Mouse (Mus musculus) erythroblast, embryonic 14.5 days (primary cell): Measurements from ENCODE around the gene Rnf6. TPM values are rescaled to one million over a fixed set of nuclear protein-coding genes. Genes with fewer than 3 reads are reported as not detected.
A peak's percentile ranks its signal among the peaks of the same experiment; 100 is the strongest.

ENCODE experiments used
- H3K27me3 ChIP-seq: 2 replicates; pipeline ENCODE4 v1.6.1; 2012; ENCODE audit warnings: inconsistent platforms; ENCODE audit not compliant: control insufficient read depth
- H3K36me3 ChIP-seq: 2 replicates; pipeline ENCODE4 v1.6.1; 2012; ENCODE audit warnings: mild to moderate bottlenecking, inconsistent platforms; ENCODE audit not compliant: control insufficient read depth
- H3K4me1 ChIP-seq: 2 replicates; pipeline ENCODE4 v1.6.1; 2012; ENCODE audit warnings: inconsistent platforms; ENCODE audit not compliant: control insufficient read depth
- H3K4me3 ChIP-seq: replicated peaks from 2 replicates; pipeline ENCODE3; 2012; ENCODE audit warnings: moderate library complexity, mild to moderate bottlenecking, inconsistent platforms
- H3K9me3 ChIP-seq: 2 replicates; pipeline ENCODE4 v1.6.1; 2012; ENCODE audit warnings: low read length, inconsistent platforms, mixed read lengths; ENCODE audit not compliant: control insufficient read depth
- GATA1 ChIP-seq: IDR thresholded peaks from 2 replicates; pipeline ENCODE4 v1.6.1; 2012; ENCODE audit warnings: low read length, inconsistent platforms, mixed read lengths
- TAL1 ChIP-seq: IDR thresholded peaks from 3 replicates; pipeline ENCODE4 v1.6.1; 2012; ENCODE audit warnings: low read length, inconsistent platforms, mixed read lengths
- polyA plus RNA-seq: library from polyadenylated mRNA; stranded (reverse); fragments of >175 nt; gene quantifications from 2 replicates; pipeline ENCODE4 v1.2.3, GENCODE M21; 2012

The Rnf6 gene
- polyA plus RNA-seq = 0.90 and 1.8 TPM in 2 replicates

- H3K27me3 ChIP-seq = no peaks in the 10 kb centered on the region
- TF ChIP-seq GATA1 = no peak; the same call in 1 of the 2 replicates
- TF ChIP-seq TAL1 = no peak
- H3K9me3 ChIP-seq = no peaks in the 10 kb centered on the region
- H3K36me3 ChIP-seq = peaks cover 34% of the 10 kb centered on the region
- peaks cover 29% of the 10 kb centered on the region for H3K4me1 ChIP-seq
- peak within 1 kb of the TSS; percentile 94 for H3K4me3 ChIP-seq
These were observed at the start of gene Rnf6 for GRCm38 (mm10) chr5:146220879-146221714. TSS of gene Rnf6 (minus strand) at chr5:146221555.

GRCm38 (mm10) chr5:146270593-146270992, 49.2 kb upstream of the Rnf6 start:
- H3K27me3 ChIP-seq = no peaks in the 10 kb centered on the region
- H3K4me1 ChIP-seq = peaks cover 49% of the 10 kb centered on the region
- H3K9me3 ChIP-seq = no peaks in the 10 kb centered on the region
- TF ChIP-seq TAL1 (no peak), GATA1 (no peak)
- no peak overlapping the region for H3K4me3 ChIP-seq
- H3K36me3 ChIP-seq = peaks cover 83% of the 10 kb centered on the region

GRCm38 (mm10) chr5:146267776-146268175, 46.4 kb upstream of the Rnf6 start:
- H3K4me3 ChIP-seq = no peak overlapping the region
- no peaks in the 10 kb centered on the region for H3K9me3 ChIP-seq
- H3K4me1 ChIP-seq = peaks cover 35% of the 10 kb centered on the region
- TF ChIP-seq TAL1 = no peak
- TF ChIP-seq GATA1 = no peak
- H3K36me3 ChIP-seq = peaks cover 67% of the 10 kb centered on the region
- H3K27me3 ChIP-seq = no peaks in the 10 kb centered on the region

GRCm38 (mm10) chr5:146265934-146266591, 44.7 kb upstream of the Rnf6 start:
- peaks cover 57% of the 10 kb centered on the region for H3K36me3 ChIP-seq

GRCm38 (mm10) chr5:146260003-146260402, 38.6 kb upstream of the Rnf6 start:
- peaks cover 27% of the 10 kb centered on the region for H3K4me1 ChIP-seq
- no peak overlapping the region for H3K4me3 ChIP-seq
- no peaks in the 10 kb centered on the region for H3K9me3 ChIP-seq
- no peaks in the 10 kb centered on the region for H3K27me3 ChIP-seq
- no peak for TF ChIP-seq TAL1
- no peak for TF ChIP-seq GATA1
- H3K36me3 ChIP-seq = peaks cover 48% of the 10 kb centered on the region

More at GRCm38 (mm10) chr5:146265934-146266591, 44.7 kb upstream of the Rnf6 start:
- H3K4me1 ChIP-seq = peaks cover 26% of the 10 kb centered on the region
- no peaks in the 10 kb centered on the region for H3K27me3 ChIP-seq
- TF ChIP-seq TAL1 (no peak), GATA1 (no peak)
- no peaks in the 10 kb centered on the region for H3K9me3 ChIP-seq
- H3K4me3 ChIP-seq = no peak overlapping the region

- no peak for TF ChIP-seq TAL1
- no peak for TF ChIP-seq GATA1
- H3K9me3 ChIP-seq = no peaks in the 10 kb centered on the region
- peaks cover 66% of the 10 kb centered on the region for H3K4me1 ChIP-seq
- no peak overlapping the region for H3K4me3 ChIP-seq
- no peaks in the 10 kb centered on the region for H3K27me3 ChIP-seq
- H3K36me3 ChIP-seq = peaks cover 78% of the 10 kb centered on the region
These were observed 32.3 kb upstream of the Rnf6 start for GRCm38 (mm10) chr5:146253644-146254043.

GRCm38 (mm10) chr5:146251663-146252429, 30.5 kb upstream of the Rnf6 start:
- Histone ChIP-seq H3K36me3 (peaks cover 78% of the 10 kb centered on the region), H3K9me3 (no peaks in the 10 kb centered on the region), H3K27me3 (no peaks in the 10 kb centered on the region), H3K4me3 (no peak overlapping the region), H3K4me1 (peaks cover 71% of the 10 kb centered on the region)
- TF ChIP-seq TAL1 (no peak), GATA1 (no peak)

GRCm38 (mm10) chr5:146250369-146251075, 29.2 kb upstream of the Rnf6 start:
- Histone ChIP-seq H3K27me3 (no peaks in the 10 kb centered on the region), H3K36me3 (peaks cover 84% of the 10 kb centered on the region), H3K4me1 (peaks cover 84% of the 10 kb centered on the region), H3K9me3 (no peaks in the 10 kb centered on the region), H3K4me3 (peak overlapping the region; percentile 62)
- TF ChIP-seq TAL1 = peak; percentile 53
- peak; percentile 81 for TF ChIP-seq GATA1

GRCm38 (mm10) chr5:146248746-146249145, 27.4 kb upstream of the Rnf6 start:
- Histone ChIP-seq H3K4me1 (peaks cover 92% of the 10 kb centered on the region), H3K36me3 (peaks cover 75% of the 10 kb centered on the region), H3K27me3 (no peaks in the 10 kb centered on the region), H3K9me3 (no peaks in the 10 kb centered on the region), H3K4me3 (no peak overlapping the region)
- TF ChIP-seq TAL1 (no peak), GATA1 (no peak)
